ENCODE assay signal across 8 mouse cellular contexts in genomic region chr7:19589917-19590316, GRCm38 (mm10). TPM values are rescaled to one million over a fixed set of nuclear protein-coding genes. Genes with fewer than 3 reads are reported as not detected.
DNase-seq lines count a peak whose midpoint lies in the region; ATAC-seq and TF ChIP-seq lines count a peak whose summit lies in the region.

No protein-coding gene starts in this region.

- peaks cover 100% of the 10 kb centered on the region for H3K36me3 ChIP-seq in heart, embryonic 10.5 days
- H3K36me3 ChIP-seq in kidney, embryonic 16.5 days (ENCODE audit: insufficient read depth, low read length): peaks cover 88% of the 10 kb centered on the region
- H3K36me3 ChIP-seq in liver, adult 2 months (ENCODE audit: control insufficient read depth, insufficient read depth, low read length): peaks cover 13% of the 10 kb centered on the region; the same call in 1 of the 2 replicates
- peaks cover 34% of the 10 kb centered on the region for H3K36me3 ChIP-seq in stomach, embryonic 16.5 days (ENCODE audit: control insufficient read depth, insufficient read depth, low read length)

- H3K27me3 ChIP-seq in heart, embryonic 10.5 days (ENCODE audit: insufficient read depth, poor library complexity, severe bottlenecking): no peaks in the 10 kb centered on the region
- no peaks in the 10 kb centered on the region for H3K27me3 ChIP-seq in kidney, embryonic 16.5 days (ENCODE audit: insufficient read depth, low read length)
- H3K27me3 ChIP-seq in liver, adult 2 months (ENCODE audit: control insufficient read depth, insufficient read depth, low read length): no peaks in the 10 kb centered on the region
- H3K27me3 ChIP-seq in stomach, embryonic 16.5 days (ENCODE audit: control insufficient read depth, insufficient read depth, low read length): no peaks in the 10 kb centered on the region

- H3K4me2 ChIP-seq in kidney, embryonic 16.5 days (replicated peaks; ENCODE audit: low read depth, low read length): no peak overlapping the region
- H3K4me2 ChIP-seq in stomach, embryonic 16.5 days (ENCODE audit: low read depth, low read length): no peak overlapping the region

- H3K4me3 ChIP-seq in heart, embryonic 10.5 days: no peak overlapping the region
- H3K4me3 ChIP-seq in kidney, embryonic 16.5 days (ENCODE audit: low read length): no peak overlapping the region
- H3K4me3 ChIP-seq in liver, adult 2 months (ENCODE audit: insufficient read depth, low read depth, low read length): no peak overlapping the region
- H3K4me3 ChIP-seq in stomach, embryonic 16.5 days (replicated peaks; ENCODE audit: low read length): no peak overlapping the region

- peaks cover 23% of the 10 kb centered on the region for H3K4me1 ChIP-seq in heart, embryonic 10.5 days
- H3K4me1 ChIP-seq in kidney, embryonic 16.5 days (ENCODE audit: insufficient read depth, low read length): no peaks in the 10 kb centered on the region
- H3K4me1 ChIP-seq in liver, adult 2 months (ENCODE audit: control insufficient read depth, insufficient read depth, low read length): no peaks in the 10 kb centered on the region
- H3K4me1 ChIP-seq in stomach, embryonic 16.5 days (ENCODE audit: control insufficient read depth, insufficient read depth, low read length): no peaks in the 10 kb centered on the region

- DNase-seq in adrenal gland, postnatal 25 days: peak; percentile 63
- DNase-seq in embryo, embryonic 9.5 days (ENCODE audit: extremely low spot score): peak; percentile 71
- peak; percentile 83 for DNase-seq in heart, embryonic 10.5 days (ENCODE audit: low spot score)
- DNase-seq in liver, adult 2 months (ENCODE audit: extremely low read depth, low read depth, low spot score): peak; percentile 60
- DNase-seq in naive thymus-derived CD4-positive, alpha-beta T cell, adult 2 months (ENCODE audit: low read depth): peak; percentile 87

- 60% methylated on average over 3 of the region's 3 CpGs for WGBS in heart, embryonic 10.5 days
- WGBS in kidney, embryonic 16.5 days: 53% methylated on average over 3 of the region's 3 CpGs
- WGBS in liver, adult 2 months: 60% methylated on average over 3 of the region's 3 CpGs
- WGBS in stomach, embryonic 16.5 days: 55% methylated on average over 3 of the region's 3 CpGs

- peak; percentile 84 for ATAC-seq in CD4-positive, CD25-positive, alpha-beta regulatory T cell, adult 4 months
- ATAC-seq in kidney, embryonic 16.5 days (ENCODE audit: low FRiP score, low TSS enrichment): 0 out of 2 replicates have a peak, but pooled peaks have one; percentile 15
- ATAC-seq in stomach, embryonic 16.5 days (ENCODE audit: insufficient read depth, low FRiP score): peak; percentile 51; the same call in 1 of the 2 replicates

- H3K9me3 ChIP-seq in heart, embryonic 10.5 days: no peaks in the 10 kb centered on the region
- no peaks in the 10 kb centered on the region for H3K9me3 ChIP-seq in kidney, embryonic 16.5 days (ENCODE audit: low read length)
- no peaks in the 10 kb centered on the region for H3K9me3 ChIP-seq in stomach, embryonic 16.5 days (replicated peaks; ENCODE audit: control insufficient read depth, low read length)

- H3K79me2 ChIP-seq in liver, adult 2 months (ENCODE audit: control insufficient read depth, insufficient read depth, low read length): no peaks in the 10 kb centered on the region

- no peak overlapping the region for H3K27ac ChIP-seq in heart, embryonic 10.5 days
- H3K27ac ChIP-seq in kidney, embryonic 16.5 days (ENCODE audit: low read length): no peak overlapping the region
- H3K27ac ChIP-seq in liver, adult 2 months (replicated peaks; ENCODE audit: insufficient read depth, low read depth, low read length): no peak overlapping the region
- H3K27ac ChIP-seq in stomach, embryonic 16.5 days (ENCODE audit: low read length): no peak overlapping the region

- TF ChIP-seq CTCF in liver, adult 2 months (IDR thresholded peaks at IDR 0.05; ENCODE audit: low read depth, low read length): peak; percentile 72

- no peak for TF ChIP-seq POLR2A in liver, adult 2 months (IDR thresholded peaks at IDR 0.05; ENCODE audit: extremely low read depth, insufficient read depth, low read length)

- H3K9ac ChIP-seq in kidney, embryonic 16.5 days (replicated peaks; ENCODE audit: low read length): no peak overlapping the region
- H3K9ac ChIP-seq in liver, adult 2 months (ENCODE audit: low read depth, low read length): no peak overlapping the region
- no peak overlapping the region for H3K9ac ChIP-seq in stomach, embryonic 16.5 days (ENCODE audit: low read length)

RNA-seq across cellular contexts. Expression of gene Gemin7, which starts 12.5 kb away (rescaled TPM):
- polyA plus RNA-seq in CD4-positive, CD25-positive, alpha-beta regulatory T cell, adult 4 months (2017; shearing (Covaris generic)): 100 to 1,000 TPM in 1 of 2 experiments, 10 to 100 TPM in 1; 91.0 to 100 TPM
- total RNA-seq in adrenal gland, postnatal 25 days (2021): 75.6 and 93.0 TPM in 2 replicates
- 149 and 182 TPM in 2 replicates for polyA plus RNA-seq in heart, embryonic 10.5 days (2016; fragmentation: Nextera tagmentation; extraction: Ambion mirVana)
- polyA plus RNA-seq in kidney, embryonic 16.5 days (2015; fragmentation: Nextera tagmentation; extraction: Ambion mirVana): 169 and 183 TPM in 2 replicates
- total RNA-seq in liver, adult 2 months (2014; rRNA removed): 31.2 and 40.1 TPM in 2 replicates
- 60.2 and 61.6 TPM in 2 replicates for polyA plus RNA-seq in liver, adult 2 months (2012; rRNA removed)
- polyA plus RNA-seq in stomach, embryonic 16.5 days (2015; fragmentation: Nextera tagmentation; extraction: Ambion mirVana): 141 and 153 TPM in 2 replicates

RNA-seq across cellular contexts. Expression of gene Zfp296, which starts 12.8 kb away (rescaled TPM):
- polyA plus RNA-seq in CD4-positive, CD25-positive, alpha-beta regulatory T cell, adult 4 months (2017; shearing (Covaris generic)): 1 to 10 TPM; 1.7 to 1.9 TPM
- total RNA-seq in adrenal gland, postnatal 25 days (2021): 0.62 and 0.73 TPM in 2 replicates
- 0.41 and 0.69 TPM in 2 replicates for polyA plus RNA-seq in heart, embryonic 10.5 days (2016; fragmentation: Nextera tagmentation; extraction: Ambion mirVana)
- 0.46 and 0.71 TPM in 2 replicates for polyA plus RNA-seq in kidney, embryonic 16.5 days (2015; fragmentation: Nextera tagmentation; extraction: Ambion mirVana)
- 0.40 and 0.83 TPM in 2 replicates for total RNA-seq in liver, adult 2 months (2014; rRNA removed)
- polyA plus RNA-seq in liver, adult 2 months (2012; rRNA removed): 0.93 and 1.3 TPM in 2 replicates
- 2.8 and 3.7 TPM in 2 replicates for polyA plus RNA-seq in stomach, embryonic 16.5 days (2015; fragmentation: Nextera tagmentation; extraction: Ambion mirVana)

RNA-seq across cellular contexts. Expression of gene Clasrp, which starts 14.4 kb away (rescaled TPM):
- 1 to 10 TPM; 9.0 to 9.4 TPM for polyA plus RNA-seq in CD4-positive, CD25-positive, alpha-beta regulatory T cell, adult 4 months (2017; shearing (Covaris generic))
- total RNA-seq in adrenal gland, postnatal 25 days (2021): 57.4 and 67.6 TPM in 2 replicates
- polyA plus RNA-seq in heart, embryonic 10.5 days (2016; fragmentation: Nextera tagmentation; extraction: Ambion mirVana): 38.7 and 47.6 TPM in 2 replicates
- 52.6 and 55.8 TPM in 2 replicates for polyA plus RNA-seq in kidney, embryonic 16.5 days (2015; fragmentation: Nextera tagmentation; extraction: Ambion mirVana)
- total RNA-seq in liver, adult 2 months (2014; rRNA removed): 4.9 and 5.3 TPM in 2 replicates
- polyA plus RNA-seq in liver, adult 2 months (2012; rRNA removed): 18.0 and 24.8 TPM in 2 replicates
- 28.6 and 35.2 TPM in 2 replicates for polyA plus RNA-seq in stomach, embryonic 16.5 days (2015; fragmentation: Nextera tagmentation; extraction: Ambion mirVana)

RNA-seq across cellular contexts. Expression of gene Ppp1r37, which starts 27.0 kb away (rescaled TPM):
- polyA plus RNA-seq in CD4-positive, CD25-positive, alpha-beta regulatory T cell, adult 4 months (2017; shearing (Covaris generic)): 1 to 10 TPM; 1.9 to 2.8 TPM
- 74.4 and 81.6 TPM in 2 replicates for total RNA-seq in adrenal gland, postnatal 25 days (2021)
- 17.9 and 30.0 TPM in 2 replicates for polyA plus RNA-seq in heart, embryonic 10.5 days (2016; fragmentation: Nextera tagmentation; extraction: Ambion mirVana)
- polyA plus RNA-seq in kidney, embryonic 16.5 days (2015; fragmentation: Nextera tagmentation; extraction: Ambion mirVana): 21.9 and 23.9 TPM in 2 replicates
- total RNA-seq in liver, adult 2 months (2014; rRNA removed): 25.0 and 25.6 TPM in 2 replicates
- 82.3 and 84.2 TPM in 2 replicates for polyA plus RNA-seq in liver, adult 2 months (2012; rRNA removed)
- 19.1 and 20.4 TPM in 2 replicates for polyA plus RNA-seq in stomach, embryonic 16.5 days (2015; fragmentation: Nextera tagmentation; extraction: Ambion mirVana)

RNA-seq across cellular contexts. Expression of gene Relb, which starts 39.3 kb away (rescaled TPM):
- 10 to 100 TPM; 12.7 to 14.8 TPM for polyA plus RNA-seq in CD4-positive, CD25-positive, alpha-beta regulatory T cell, adult 4 months (2017; shearing (Covaris generic))
- 25.6 and 32.3 TPM in 2 replicates for total RNA-seq in adrenal gland, postnatal 25 days (2021)
- 3.3 and 3.8 TPM in 2 replicates for polyA plus RNA-seq in heart, embryonic 10.5 days (2016; fragmentation: Nextera tagmentation; extraction: Ambion mirVana)
- 10.6 and 10.7 TPM in 2 replicates for polyA plus RNA-seq in kidney, embryonic 16.5 days (2015; fragmentation: Nextera tagmentation; extraction: Ambion mirVana)
- total RNA-seq in liver, adult 2 months (2014; rRNA removed): 1.3 and 2.3 TPM in 2 replicates
- 1.5 and 3.3 TPM in 2 replicates for polyA plus RNA-seq in liver, adult 2 months (2012; rRNA removed)
- polyA plus RNA-seq in stomach, embryonic 16.5 days (2015; fragmentation: Nextera tagmentation; extraction: Ambion mirVana): 9.0 and 11.3 TPM in 2 replicates

Comparison
In these comparisons a context has a peak if more than half of its experiments do, and no peak if none do; other contexts are left out.
1. ATAC-seq: peak in every context shown above with its lines; median percentile 84 in CD4-positive, CD25-positive, alpha-beta regulatory T cell, adult 4 months; 51 in stomach, embryonic 16.5 days; 15 in kidney, embryonic 16.5 days.